Mouse (Mus musculus) splenic B cell, adult 2 months (primary cell): ENCODE measurements around the gene Cdk5r1.
"Not testable (repeated sequence)": the region's sequence is repeated elsewhere in the genome, so short reads cannot be mapped to it uniquely, and the experiment has no call there.

ENCODE experiments used
- DNase-seq: peaks from one replicate; pipeline ENCODE4 v3.0.0-alpha.2; 2011; ENCODE audit warnings: low read depth, low spot score
- H3K27me3 ChIP-seq: 2 replicates; pipeline ENCODE4 v1.6.1; 2012; ENCODE audit warnings: mild to moderate bottlenecking, low read length, moderate library complexity, mixed read lengths; ENCODE audit not compliant: control insufficient read depth, poor library complexity, insufficient read depth, severe bottlenecking
- H3K36me3 ChIP-seq: 2 replicates; pipeline ENCODE4 v1.6.1; 2012; ENCODE audit warnings: mild to moderate bottlenecking, low read length, moderate library complexity, mixed read lengths; ENCODE audit not compliant: control insufficient read depth, poor library complexity, insufficient read depth, severe bottlenecking

The Cdk5r1 gene

DNA sequence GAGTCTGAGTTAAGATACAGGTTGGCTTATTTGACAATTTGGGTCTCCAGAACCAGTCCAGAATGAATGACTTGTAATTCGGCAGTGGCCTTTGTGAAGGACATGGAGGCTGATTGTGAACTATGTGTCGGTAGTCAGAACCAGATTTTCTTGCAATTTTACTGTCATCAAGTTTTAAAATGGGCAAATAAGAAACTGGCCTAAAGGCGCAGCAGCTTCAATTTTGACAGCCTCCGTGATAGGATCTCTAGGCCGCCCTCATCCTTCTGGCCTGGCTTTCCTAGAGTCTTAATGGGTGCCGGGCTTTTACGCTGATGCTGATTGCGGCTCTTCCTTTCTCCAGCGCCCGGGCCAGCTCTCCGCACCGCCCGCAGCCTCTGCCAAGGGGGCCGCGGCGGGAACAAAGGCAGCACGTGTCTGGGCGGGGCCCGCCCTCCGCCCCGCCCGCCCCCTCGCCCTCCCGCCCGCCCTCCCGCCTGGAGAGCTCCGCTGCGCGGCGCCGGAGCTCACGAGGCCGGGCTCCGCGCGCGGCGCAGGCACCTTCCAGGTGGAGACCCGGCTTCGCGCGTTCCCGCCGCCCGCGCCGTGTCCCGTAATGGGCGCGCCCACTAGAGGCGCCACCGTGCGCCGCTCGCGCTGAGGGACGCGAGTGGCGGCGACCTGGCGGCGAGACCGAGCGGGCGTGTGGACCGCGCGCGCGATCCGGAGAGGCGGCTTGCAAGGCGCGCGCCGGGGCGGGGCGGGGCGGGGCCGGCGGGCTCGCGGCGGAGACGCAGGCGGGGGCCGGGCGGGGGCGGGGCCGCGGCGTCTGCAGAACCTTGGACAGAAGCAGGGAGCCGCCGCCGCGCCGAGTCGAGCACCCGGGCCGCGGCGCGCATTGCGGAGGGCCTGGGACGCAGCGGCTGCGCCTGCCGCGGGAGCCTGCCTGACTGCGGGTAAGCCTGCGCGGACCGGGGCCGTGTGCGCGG is at the start of gene Cdk5r1:
Gene Cdk5r1, plus strand, starts transcription at position 802 of the 968 bp plus-strand sequence.
- H3K27me3 ChIP-seq: no peaks in the 10 kb centered on the region
- peaks cover under 1% of the 10 kb centered on the region; the same call in 1 of the 2 replicates for H3K36me3 ChIP-seq
- DNase-seq: peak; percentile 94

GRCm38 (mm10) chr11:80428381-80429008 is 48.3 kb upstream of the Cdk5r1 start, which contains the start of gene Psmd11:
TSS of gene Psmd11 (plus strand) at chr11:80428615.
- Histone ChIP-seq H3K27me3 (no peaks in the 10 kb centered on the region), H3K36me3 (peaks cover 2% of the 10 kb centered on the region; the same call in 1 of the 2 replicates)
- DNase-seq: peak; percentile 97

GRCm38 (mm10) chr11:80429009-80429475 is 47.8 kb upstream of the Cdk5r1 start:
- no peaks in the 10 kb centered on the region for H3K27me3 ChIP-seq
- peak; percentile 24 for DNase-seq
- H3K36me3 ChIP-seq: peaks cover 2% of the 10 kb centered on the region; the same call in 1 of the 2 replicates

GRCm38 (mm10) chr11:80429500-80430166 is 47.2 kb upstream of the Cdk5r1 start:
- DNase-seq: no peak
- no peaks in the 10 kb centered on the region for H3K27me3 ChIP-seq
- H3K36me3 ChIP-seq: peaks cover 2% of the 10 kb centered on the region; the same call in 1 of the 2 replicates

DNA sequence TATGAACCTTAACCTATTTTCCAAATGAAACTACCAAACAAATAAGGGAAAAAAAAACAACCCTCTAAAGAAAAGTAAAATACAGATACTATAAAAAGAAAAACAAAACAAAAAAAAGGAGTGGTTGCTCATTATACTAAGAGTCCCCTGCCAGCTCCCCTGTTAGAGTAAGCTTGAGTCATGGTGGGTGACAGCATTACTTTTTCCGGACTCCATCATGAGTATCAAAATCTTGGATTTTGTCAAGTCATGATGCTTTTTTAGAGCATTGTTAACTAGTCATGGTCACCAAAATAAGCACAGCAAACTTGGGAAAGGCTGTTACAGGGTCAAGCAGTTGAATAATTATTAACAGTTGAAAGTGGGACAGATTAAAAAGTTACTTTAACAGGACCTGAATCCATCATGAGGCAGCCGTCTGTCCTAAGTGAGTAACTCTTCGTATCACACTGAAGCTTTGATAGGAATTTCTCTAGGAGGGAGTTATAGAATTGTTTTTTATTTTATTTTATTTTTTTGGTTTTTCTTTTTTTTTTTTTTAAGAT is 46.4 kb upstream of the Cdk5r1 start:
- Histone ChIP-seq H3K36me3 (peaks cover 2% of the 10 kb centered on the region; the same call in 1 of the 2 replicates), H3K27me3 (no peaks in the 10 kb centered on the region)
- no peak for DNase-seq

DNA sequence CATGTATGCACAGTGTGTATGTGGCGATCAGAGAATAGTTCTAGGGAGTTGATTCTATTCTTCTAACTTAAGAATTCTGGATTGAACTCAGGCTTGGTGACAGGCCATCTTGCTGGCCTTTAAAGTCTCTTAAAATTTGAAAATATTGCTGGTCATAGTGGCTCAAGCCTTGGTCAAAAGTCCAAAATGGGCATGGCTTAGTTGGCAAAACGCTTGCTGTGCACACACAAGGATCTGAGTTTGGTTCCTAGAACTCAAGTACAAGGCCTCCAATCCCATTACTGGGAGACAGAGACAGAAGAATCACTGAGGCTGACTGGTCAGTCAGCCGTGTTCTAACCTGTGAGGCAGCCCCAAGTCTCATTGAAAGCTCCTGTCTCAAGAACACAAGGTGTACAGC is 29.9 kb upstream of the Cdk5r1 start:
- no peaks in the 10 kb centered on the region for H3K27me3 ChIP-seq
- DNase-seq: no peak
- H3K36me3 ChIP-seq: peaks cover 11% of the 10 kb centered on the region; the same call in 1 of the 2 replicates

GRCm38 (mm10) chr11:80449859-80450258 is 27.0 kb upstream of the Cdk5r1 start:
- H3K36me3 ChIP-seq: peaks cover 10% of the 10 kb centered on the region
- DNase-seq: no peak
- no peaks in the 10 kb centered on the region for H3K27me3 ChIP-seq

DNA sequence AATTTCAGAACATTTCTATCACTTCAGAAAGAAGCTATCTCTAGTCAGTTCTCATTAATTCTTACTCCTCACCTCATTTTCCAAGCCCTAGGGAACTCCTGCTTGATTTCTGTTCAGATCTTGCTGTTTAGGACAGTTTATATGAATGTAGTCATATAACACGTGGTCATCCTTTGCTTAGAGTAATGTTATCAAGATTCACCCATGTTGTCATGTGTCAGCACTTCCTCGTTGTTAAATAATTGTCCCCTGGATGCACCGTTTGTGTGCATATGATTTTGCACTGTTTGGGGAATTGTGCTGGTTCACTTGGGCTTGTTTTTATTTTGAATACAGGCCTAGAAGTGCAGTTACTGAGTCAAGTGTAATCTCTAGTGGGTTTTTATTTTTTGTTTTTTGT is 24.6 kb upstream of the Cdk5r1 start:
- peaks cover 14% of the 10 kb centered on the region for H3K36me3 ChIP-seq
- no peak for DNase-seq
- no peaks in the 10 kb centered on the region for H3K27me3 ChIP-seq

GRCm38 (mm10) chr11:80453198-80453597 is 23.6 kb upstream of the Cdk5r1 start:
- H3K27me3 ChIP-seq: no peaks in the 10 kb centered on the region
- no peak for DNase-seq
- H3K36me3 ChIP-seq: peaks cover 14% of the 10 kb centered on the region

GRCm38 (mm10) chr11:80463605-80464130 is 13.2 kb upstream of the Cdk5r1 start:
- H3K36me3 ChIP-seq: peaks cover 20% of the 10 kb centered on the region
- DNase-seq, H3K27me3 ChIP-seq: not testable (repeated sequence)

DNA sequence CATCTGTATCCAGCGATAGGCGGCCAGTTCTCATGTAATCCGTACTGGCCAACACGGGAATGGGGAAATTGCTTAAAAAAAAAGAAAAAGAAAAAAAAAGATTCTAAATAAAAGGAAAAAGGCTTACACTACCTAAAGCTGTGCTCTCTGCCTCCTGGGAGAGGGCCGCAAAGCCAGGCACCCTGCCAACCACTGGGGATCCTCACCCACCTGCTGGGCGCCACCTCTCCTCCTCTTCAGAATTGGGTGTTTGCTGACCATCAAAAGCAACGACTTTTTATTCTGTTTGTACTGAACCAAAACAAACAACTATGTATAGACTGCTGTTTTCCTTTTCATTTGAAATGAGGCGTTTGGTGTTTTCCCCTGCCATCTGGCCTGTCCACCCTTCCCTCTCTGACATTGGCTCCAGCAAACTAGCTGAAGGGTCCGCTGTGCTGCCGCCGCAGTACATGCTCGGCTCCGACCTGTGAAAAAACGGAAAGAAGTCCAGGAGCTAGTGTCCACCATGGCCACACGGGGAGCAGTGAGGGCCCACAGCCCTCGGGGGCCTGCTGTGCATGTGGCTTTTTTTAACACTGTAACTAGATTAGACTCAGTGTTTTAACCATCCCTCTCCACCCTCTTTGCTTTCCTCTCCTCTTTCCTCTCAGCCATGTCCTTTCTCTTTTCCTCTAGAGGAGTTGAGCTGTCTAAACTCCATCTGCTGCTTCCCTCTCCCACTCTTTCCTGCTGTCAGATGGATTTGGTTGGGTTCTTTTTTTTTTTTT is 4.8 kb upstream of the Cdk5r1 start:
- Histone ChIP-seq H3K27me3 (no peaks in the 10 kb centered on the region), H3K36me3 (peaks cover 17% of the 10 kb centered on the region)
- DNase-seq: no peak

- Histone ChIP-seq H3K27me3 (no peaks in the 10 kb centered on the region), H3K36me3 (peaks cover 8% of the 10 kb centered on the region)
- peak; percentile 70 for DNase-seq
Observed at GRCm38 (mm10) chr11:80474175-80474691, 2.6 kb upstream of the Cdk5r1 start.

GRCm38 (mm10) chr11:80474846-80475245 is 2.0 kb upstream of the Cdk5r1 start:
- Histone ChIP-seq H3K36me3 (peaks cover 4% of the 10 kb centered on the region; the same call in 1 of the 2 replicates), H3K27me3 (no peaks in the 10 kb centered on the region)
- DNase-seq: no peak
